Mouse (Mus musculus) embryonic facial prominence, embryonic 12.5 days (tissue): ENCODE data around the gene Tnr. TPM values are rescaled to one million over a fixed set of nuclear protein-coding genes. Genes with fewer than 3 reads are reported as not detected.

Source experiments
- ATAC-seq: fragments of 200-750 bp; cut with Nextera tagmentation; 2 replicates; pipeline ENCODE4 v1.8.0; 2017; ENCODE audit not compliant: insufficient number of reproducible peaks, insufficient read depth, low FRiP score, low TSS enrichment
- H3K27ac ChIP-seq: fragments of 300-500 bp; sonication (generic); 2 replicates; pipeline ENCODE4 v1.5.1; 2016; ENCODE audit warnings: mild to moderate bottlenecking
- H3K27me3 ChIP-seq: fragments of 300-500 bp; sonication (generic); 2 replicates; pipeline ENCODE4 v1.6.1; 2016; ENCODE audit warnings: mild to moderate bottlenecking, moderate library complexity
- H3K36me3 ChIP-seq: fragments of 300-500 bp; sonication (generic); 2 replicates; pipeline ENCODE4 v1.6.1; 2016; ENCODE audit warnings: mild to moderate bottlenecking
- H3K4me1 ChIP-seq: fragments of 300-500 bp; sonication (generic); 2 replicates; pipeline ENCODE4 v1.6.1; 2016
- H3K4me2 ChIP-seq: fragments of 300-500 bp; sonication (generic); replicated peaks from 2 replicates; pipeline ENCODE4 v1.6.1; 2016; ENCODE audit warnings: mild to moderate bottlenecking, moderate library complexity
- H3K4me3 ChIP-seq: fragments of 300-500 bp; sonication (generic); 2 replicates; pipeline ENCODE4 v1.5.1; 2016; ENCODE audit warnings: mild to moderate bottlenecking
- H3K9ac ChIP-seq: fragments of 300-500 bp; sonication (generic); 2 replicates; pipeline ENCODE4 v1.6.1; 2016; ENCODE audit warnings: mild to moderate bottlenecking, moderate library complexity
- H3K9me3 ChIP-seq: fragments of 300-500 bp; sonication (generic); 2 replicates; pipeline ENCODE4 v1.6.1; 2016; ENCODE audit warnings: mild to moderate bottlenecking, moderate library complexity
- WGBS: fragments of 180-500 bp; shearing (Covaris S2); methylation state at CpG from one replicate; pipeline ENCODE4 v1.1.7; 2016; 5-methylcytosine and 5-hydroxymethylcytosine counted together
- polyA plus RNA-seq: library from polyadenylated mRNA; unstranded; fragments of >200 nt; fragmentation: Nextera tagmentation; extraction: Ambion mirVana; gene quantifications from 2 replicates; pipeline ENCODE4 v1.2.1, GENCODE M21; 2016

Tnr gene
- 0.05 and 0.27 TPM in 2 replicates for polyA plus RNA-seq

GRCm38 (mm10) chr1:159523578-159523977 lies at the start of gene Tnr:
Gene Tnr (plus strand): TSS chr1:159523769.
- no peak within 1 kb of the TSS for H3K27ac ChIP-seq
- H3K27me3 ChIP-seq: peaks cover 11% of the 10 kb centered on the region
- H3K4me1 ChIP-seq: no peaks in the 10 kb centered on the region
- no peaks in the 10 kb centered on the region for H3K9me3 ChIP-seq
- peak within 1 kb of the TSS; percentile 25 for H3K4me2 ChIP-seq
- no peaks in the 10 kb centered on the region for H3K36me3 ChIP-seq
- WGBS: 3% methylated on average over 8 of the region's 8 CpGs
- H3K4me3 ChIP-seq: no peak within 1 kb of the TSS
- ATAC-seq: no peak
- no peak within 1 kb of the TSS for H3K9ac ChIP-seq

- ATAC-seq: no peak
- 83% methylated on average over 4 of the region's 4 CpGs for WGBS
- no peaks in the 10 kb centered on the region for H3K27me3 ChIP-seq
- no peaks in the 10 kb centered on the region for H3K9me3 ChIP-seq
- H3K36me3 ChIP-seq: no peaks in the 10 kb centered on the region
- H3K27ac ChIP-seq: no peak overlapping the region
- no peak overlapping the region for H3K4me3 ChIP-seq
- no peak overlapping the region for H3K4me2 ChIP-seq
- no peaks in the 10 kb centered on the region for H3K4me1 ChIP-seq
- H3K9ac ChIP-seq: no peak overlapping the region
These were observed 33.6 kb upstream of the Tnr start for GRCm38 (mm10) chr1:159489853-159490435.

GRCm38 (mm10) chr1:159492536-159492935 lies 31.0 kb upstream of the Tnr start:
- 93% methylated on average over 4 of the region's 4 CpGs for WGBS
- no peak for ATAC-seq

GRCm38 (mm10) chr1:159493720-159494499 lies 29.7 kb upstream of the Tnr start:
- no peak for ATAC-seq
- no peaks in the 10 kb centered on the region for H3K9me3 ChIP-seq
- 73% methylated on average over 5 of the region's 5 CpGs for WGBS
- H3K27ac ChIP-seq: no peak overlapping the region
- H3K4me2 ChIP-seq: no peak overlapping the region
- no peak overlapping the region for H3K4me3 ChIP-seq
- no peaks in the 10 kb centered on the region for H3K36me3 ChIP-seq
- no peaks in the 10 kb centered on the region for H3K4me1 ChIP-seq
- H3K9ac ChIP-seq: no peak overlapping the region
- no peaks in the 10 kb centered on the region for H3K27me3 ChIP-seq

More at GRCm38 (mm10) chr1:159492536-159492935, 31.0 kb upstream of the Tnr start:
- no peaks in the 10 kb centered on the region for H3K36me3 ChIP-seq
- no peak overlapping the region for H3K4me3 ChIP-seq
- H3K9me3 ChIP-seq: no peaks in the 10 kb centered on the region
- H3K4me2 ChIP-seq: no peak overlapping the region
- no peak overlapping the region for H3K27ac ChIP-seq
- no peak overlapping the region for H3K9ac ChIP-seq
- H3K27me3 ChIP-seq: no peaks in the 10 kb centered on the region
- no peaks in the 10 kb centered on the region for H3K4me1 ChIP-seq

- Histone ChIP-seq H3K9ac (no peak overlapping the region), H3K27ac (no peak overlapping the region), H3K4me2 (no peak overlapping the region), H3K27me3 (no peaks in the 10 kb centered on the region), H3K36me3 (no peaks in the 10 kb centered on the region), H3K4me3 (no peak overlapping the region), H3K9me3 (no peaks in the 10 kb centered on the region), H3K4me1 (no peaks in the 10 kb centered on the region)
- no peak for ATAC-seq
- 79% methylated on average over 2 of the region's 2 CpGs for WGBS
These were observed 25.3 kb upstream of the Tnr start for GRCm38 (mm10) chr1:159498236-159498635.

GRCm38 (mm10) chr1:159499806-159500460 lies 23.6 kb upstream of the Tnr start:
- no peaks in the 10 kb centered on the region for H3K9me3 ChIP-seq
- no peaks in the 10 kb centered on the region for H3K4me1 ChIP-seq
- H3K4me2 ChIP-seq: no peak overlapping the region
- H3K9ac ChIP-seq: no peak overlapping the region
- no peak for ATAC-seq
- no peak overlapping the region for H3K4me3 ChIP-seq
- H3K27ac ChIP-seq: no peak overlapping the region
- H3K27me3 ChIP-seq: no peaks in the 10 kb centered on the region
- H3K36me3 ChIP-seq: no peaks in the 10 kb centered on the region
- whole genome bisulfite sequencing: 71% methylated on average over 4 of the region's 4 CpGs

- WGBS: 84% methylated on average over 4 of the region's 4 CpGs
- no peak overlapping the region for H3K9ac ChIP-seq
- no peaks in the 10 kb centered on the region for H3K36me3 ChIP-seq
- H3K4me3 ChIP-seq: no peak overlapping the region
- no peaks in the 10 kb centered on the region for H3K4me1 ChIP-seq
- no peak for ATAC-seq
- H3K27ac ChIP-seq: no peak overlapping the region
- no peaks in the 10 kb centered on the region for H3K9me3 ChIP-seq
- H3K4me2 ChIP-seq: no peak overlapping the region
- H3K27me3 ChIP-seq: no peaks in the 10 kb centered on the region
These were observed 21.7 kb upstream of the Tnr start for GRCm38 (mm10) chr1:159501911-159502310.

GRCm38 (mm10) chr1:159510667-159511066 lies 12.9 kb upstream of the Tnr start:
- H3K36me3 ChIP-seq: no peaks in the 10 kb centered on the region
- no peak overlapping the region for H3K4me3 ChIP-seq
- H3K4me1 ChIP-seq: no peaks in the 10 kb centered on the region
- no peaks in the 10 kb centered on the region for H3K27me3 ChIP-seq
- H3K9me3 ChIP-seq: no peaks in the 10 kb centered on the region
- no peak overlapping the region for H3K9ac ChIP-seq
- 65% methylated on average over 3 of the region's 3 CpGs for WGBS
- no peak for ATAC-seq
- no peak overlapping the region for H3K27ac ChIP-seq
- H3K4me2 ChIP-seq: no peak overlapping the region

- Histone ChIP-seq H3K27ac (no peak overlapping the region), H3K4me1 (no peaks in the 10 kb centered on the region), H3K36me3 (no peaks in the 10 kb centered on the region), H3K27me3 (no peaks in the 10 kb centered on the region), H3K4me2 (no peak overlapping the region), H3K9ac (no peak overlapping the region), H3K9me3 (no peaks in the 10 kb centered on the region), H3K4me3 (no peak overlapping the region)
- no peak for ATAC-seq
- WGBS: 43% methylated on average over 4 of the region's 4 CpGs
These were observed 5.9 kb upstream of the Tnr start for GRCm38 (mm10) chr1:159517647-159518046.

GRCm38 (mm10) chr1:159519206-159519605 lies 4.4 kb upstream of the Tnr start:
- Histone ChIP-seq H3K9ac (no peak overlapping the region), H3K4me3 (no peak overlapping the region), H3K27me3 (peaks cover 2% of the 10 kb centered on the region; the same call in 1 of the 2 replicates), H3K27ac (no peak overlapping the region), H3K9me3 (no peaks in the 10 kb centered on the region), H3K36me3 (no peaks in the 10 kb centered on the region), H3K4me1 (no peaks in the 10 kb centered on the region), H3K4me2 (no peak overlapping the region)
- WGBS: 63% methylated on average over 1 of the region's 1 CpGs
- no peak for ATAC-seq

- Histone ChIP-seq H3K27ac (no peak overlapping the region), H3K27me3 (peaks cover 11% of the 10 kb centered on the region), H3K4me1 (no peaks in the 10 kb centered on the region), H3K36me3 (no peaks in the 10 kb centered on the region), H3K9ac (no peak overlapping the region), H3K4me3 (no peak overlapping the region), H3K9me3 (no peaks in the 10 kb centered on the region), H3K4me2 (no peak overlapping the region)
- ATAC-seq: no peak
- WGBS: 65% methylated on average over 2 of the region's 2 CpGs
These were observed 500 bp upstream of the Tnr start for GRCm38 (mm10) chr1:159523069-159523468.

- no peaks in the 10 kb centered on the region for H3K4me1 ChIP-seq
- under 1% methylated on average over 18 of the region's 18 CpGs for WGBS
- H3K4me2 ChIP-seq: peak overlapping the region; percentile 25
- peaks cover 11% of the 10 kb centered on the region for H3K27me3 ChIP-seq
- peak; percentile 75 for ATAC-seq
- no peak overlapping the region for H3K9ac ChIP-seq
- H3K36me3 ChIP-seq: no peaks in the 10 kb centered on the region
- H3K27ac ChIP-seq: no peak overlapping the region
- H3K4me3 ChIP-seq: no peak overlapping the region
- no peaks in the 10 kb centered on the region for H3K9me3 ChIP-seq
These were observed 531 bp downstream of the Tnr start for GRCm38 (mm10) chr1:159524051-159524549.
